Mouse (Mus musculus) layer of hippocampus, postnatal 10 days (tissue): Measurements from ENCODE around the gene Acap3. TPM values are rescaled to one million over a fixed set of nuclear protein-coding genes. Genes with fewer than 3 reads are reported as not detected.
A peak's percentile ranks its signal among the peaks of the same experiment; 100 is the strongest.

Experiments used
- DNase-seq, 2 experiments: peaks; one replicate each; pipeline ENCODE4 v3.0.0; 2021; ENCODE audit warnings: low spot score in 2 of 2
- total RNA-seq, 2 experiments: library from RNA; stranded (reverse); gene quantifications; 2 replicates each; pipeline ENCODE4 v1.2.3; 2021

Acap3 gene
- total RNA-seq, 2 experiments from 2014 or later, result 145 to 162 TPM

DNA sequence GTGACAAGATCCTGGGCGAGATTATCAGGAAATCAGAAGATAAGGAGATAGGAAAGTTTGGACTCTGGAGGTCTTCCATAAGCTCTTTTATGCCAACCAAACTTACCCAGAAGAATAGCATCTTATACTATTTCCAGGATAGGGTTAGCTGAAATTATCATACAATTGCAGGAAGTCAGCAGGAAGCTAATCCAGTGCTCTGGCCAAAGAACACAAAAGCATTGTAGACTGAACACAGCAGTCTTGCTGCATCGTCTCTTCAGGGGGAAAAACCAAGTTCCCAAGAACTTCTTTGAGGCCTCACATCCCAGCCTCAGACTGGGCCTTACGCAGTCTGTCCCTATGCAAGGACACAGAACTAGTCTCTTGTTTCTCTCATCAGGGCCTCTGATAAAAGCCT lies 8.0 kb upstream of the Acap3 start:
- no peak for DNase-seq

GRCm38 (mm10) chr4:155886330-155886729 lies 5.3 kb upstream of the Acap3 start:
- peak in 1 of 2 experiments; percentile 2 for DNase-seq

GRCm38 (mm10) chr4:155887674-155888073 lies 3.9 kb upstream of the Acap3 start:
- peak in 1 of 2 experiments; percentile 3 for DNase-seq

- peak in 1 of 2 experiments; percentile 3 for DNase-seq
These were observed 3.4 kb upstream of the Acap3 start for GRCm38 (mm10) chr4:155888181-155888580.

DNA sequence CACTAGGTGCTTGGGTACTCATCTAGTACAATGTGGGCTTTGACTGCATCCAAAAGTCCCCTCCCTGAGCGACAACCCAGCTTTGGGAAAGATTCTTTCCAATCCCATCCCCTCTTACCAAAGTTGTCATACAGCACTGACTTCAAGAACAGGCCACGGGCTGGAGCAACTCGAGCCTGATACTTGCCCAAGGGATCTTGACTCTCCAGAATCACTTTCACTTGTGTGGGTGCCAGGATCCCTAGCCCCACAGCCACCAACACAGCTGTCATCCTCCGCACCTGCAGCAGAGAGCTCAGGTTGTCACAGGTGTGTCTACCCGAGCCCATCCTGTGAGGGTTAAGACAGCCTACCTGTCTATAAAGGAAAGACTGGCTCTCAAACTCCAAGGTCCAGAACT lies 2.3 kb upstream of the Acap3 start:
- DNase-seq, result peak in 1 of 2 experiments; percentile 2

GRCm38 (mm10) chr4:155891011-155891471 lies 581 bp upstream of the Acap3 start:
- DNase-seq, result no peak

- peak; percentile 80 to 89 for DNase-seq
These were observed 395 bp downstream of the Acap3 start for GRCm38 (mm10) chr4:155892017-155892416.

DNA sequence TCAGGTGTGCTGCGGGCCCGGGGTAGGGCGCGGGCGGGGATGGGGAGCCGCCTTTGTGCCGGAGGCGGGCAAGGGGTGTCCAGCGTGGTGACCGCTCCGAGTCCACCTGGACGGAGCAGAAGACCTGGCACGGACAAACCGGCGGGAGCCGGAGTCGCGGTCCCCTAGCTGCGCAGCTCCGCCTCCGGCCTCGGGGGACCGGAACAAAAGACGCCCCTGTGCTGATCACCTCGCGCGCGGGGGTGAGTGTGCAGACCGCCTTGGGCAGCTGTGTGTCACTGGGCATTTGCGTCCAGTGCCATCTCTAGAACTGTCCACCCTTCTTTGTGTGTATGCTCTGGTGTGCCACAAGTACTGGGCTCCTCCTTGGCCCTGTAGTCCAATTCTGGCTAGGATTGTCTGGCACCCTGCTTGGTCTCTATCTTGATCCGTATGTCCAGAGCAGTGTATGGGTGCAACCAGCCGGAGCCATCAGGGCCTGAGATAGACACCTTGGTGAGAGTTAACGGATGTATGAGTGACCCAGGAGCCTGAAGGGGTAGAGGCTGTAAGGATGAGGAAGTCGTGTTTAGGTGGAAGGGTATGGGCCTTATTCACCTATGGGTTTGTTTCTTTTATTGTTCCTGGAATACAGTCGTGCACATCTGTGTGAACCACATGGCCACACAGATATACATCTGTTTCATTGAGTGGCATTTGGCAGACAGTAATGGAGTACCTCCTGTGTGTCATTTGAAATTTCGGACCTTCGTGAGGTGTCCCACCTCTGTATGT lies 1.0 kb downstream of the Acap3 start:
- peak in 1 of 2 experiments; percentile 37 for DNase-seq

- DNase-seq, result peak in 1 of 2 experiments; percentile 9
These were observed 1.6 kb downstream of the Acap3 start for GRCm38 (mm10) chr4:155893212-155893690.

DNA sequence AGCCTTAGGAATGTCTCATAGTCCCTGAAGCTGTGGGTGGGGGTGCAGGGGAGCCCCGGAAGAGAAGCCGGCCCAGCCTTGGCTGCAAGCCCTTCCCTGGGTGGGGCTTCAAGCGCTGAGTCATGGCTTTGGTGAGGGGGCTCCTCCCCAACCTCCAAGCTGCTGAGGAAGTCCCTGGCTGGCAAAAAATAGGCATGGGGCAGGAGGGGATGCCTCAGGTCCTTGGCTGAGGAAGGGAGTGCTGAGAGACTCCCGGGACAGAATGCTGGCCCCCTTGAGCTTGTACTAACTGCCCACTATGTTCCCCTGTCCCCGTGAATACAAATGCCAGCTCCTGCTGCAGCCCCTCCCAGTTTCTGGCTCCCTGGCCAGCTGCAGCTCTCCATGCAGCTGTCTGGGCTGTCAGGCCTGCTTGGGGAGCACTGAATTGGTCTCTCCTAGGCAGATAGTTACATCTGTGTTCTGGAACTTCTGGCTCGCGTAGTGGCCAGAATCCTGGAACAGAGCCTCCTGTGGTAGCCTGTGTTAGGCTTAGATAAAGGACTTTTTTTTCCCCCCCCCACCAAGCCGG lies 2.8 kb downstream of the Acap3 start:
- peak; percentile 69 to 76 for DNase-seq

- DNase-seq, result peak; percentile 82 to 85
These were observed 3.6 kb downstream of the Acap3 start for GRCm38 (mm10) chr4:155895216-155895615.

GRCm38 (mm10) chr4:155895826-155896225 lies 4.2 kb downstream of the Acap3 start:
- DNase-seq, result peak; percentile 6 to 15

DNA sequence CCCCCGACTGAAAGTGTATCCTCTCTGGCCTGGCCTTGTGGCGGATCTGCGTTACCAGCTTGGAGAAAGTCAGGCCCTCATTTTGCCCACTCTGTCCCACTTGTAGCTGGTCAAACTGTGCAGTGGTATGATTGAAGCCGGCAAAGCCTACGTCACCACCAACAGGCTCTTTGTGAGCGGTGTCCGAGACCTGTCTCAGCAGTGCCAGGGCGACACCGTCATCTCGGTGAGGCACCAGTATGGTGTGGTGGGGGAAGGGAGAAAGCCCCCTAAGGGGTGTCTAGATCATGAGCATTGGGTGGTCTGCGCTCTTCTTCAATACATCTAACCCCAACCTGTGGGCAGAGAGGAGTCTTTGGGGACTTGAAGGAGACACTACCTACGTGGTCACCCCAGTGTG lies 4.8 kb downstream of the Acap3 start:
- DNase-seq, result no peak

GRCm38 (mm10) chr4:155898318-155898717 lies 6.7 kb downstream of the Acap3 start:
- DNase-seq, result no peak

GRCm38 (mm10) chr4:155899355-155899754 lies 7.7 kb downstream of the Acap3 start:
- peak; percentile 3 to 11 for DNase-seq

DNA sequence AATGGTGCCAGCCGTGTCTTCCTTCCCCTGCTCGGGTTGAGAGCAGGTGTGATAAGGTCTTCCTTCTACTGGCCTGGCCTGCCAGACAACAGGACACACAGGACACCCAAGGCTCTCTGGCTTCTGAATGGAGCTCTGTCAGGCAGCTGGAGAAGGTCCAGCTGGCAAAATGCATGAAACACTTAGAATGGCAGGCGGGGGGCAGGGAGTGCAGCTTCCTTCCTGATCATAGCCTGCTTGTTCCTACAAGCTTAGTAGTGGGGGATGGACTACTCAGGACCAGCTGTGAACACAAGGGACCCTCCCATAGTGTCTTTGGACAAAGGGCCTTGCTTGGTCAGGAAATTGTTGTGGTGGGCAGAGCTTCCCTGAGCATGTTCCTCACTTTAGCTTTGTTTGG lies 9.6 kb downstream of the Acap3 start:
- peak; percentile 60 to 71 for DNase-seq

GRCm38 (mm10) chr4:155903246-155903645 lies 11.6 kb downstream of the Acap3 start:
- DNase-seq, result peak; percentile 3 to 9

GRCm38 (mm10) chr4:155904318-155905102 lies 12.9 kb downstream of the Acap3 start:
- DNase-seq, result peak; percentile 47 to 58

- DNase-seq, result peak in 1 of 2 experiments; percentile 6
These were observed 14.0 kb downstream of the Acap3 start for GRCm38 (mm10) chr4:155905634-155906033.

- peak; percentile 3 to 13 for DNase-seq
These were observed 14.5 kb downstream of the Acap3 start for GRCm38 (mm10) chr4:155906125-155906524.

DNA sequence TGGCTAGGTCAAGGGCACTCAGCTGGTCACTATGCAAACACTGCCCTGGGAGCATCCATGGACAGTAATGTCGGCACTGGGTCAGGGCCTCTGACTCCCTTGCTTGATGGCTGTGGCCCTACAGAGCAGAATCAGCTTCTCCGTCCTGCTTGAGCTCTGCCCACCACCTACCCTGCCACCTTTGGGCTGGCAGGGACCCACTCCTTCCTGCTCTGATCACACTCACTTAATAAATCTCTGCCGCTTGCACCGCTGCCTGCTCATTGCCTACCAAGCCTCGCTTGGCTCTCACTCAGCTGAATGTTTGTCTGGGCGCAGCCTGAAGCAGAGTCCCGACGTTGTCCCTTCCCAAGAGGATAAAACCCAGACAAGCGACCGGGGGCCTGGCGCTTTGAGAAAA lies 15.4 kb downstream of the Acap3 start:
- DNase-seq, result peak; percentile 4 to 11

DNA sequence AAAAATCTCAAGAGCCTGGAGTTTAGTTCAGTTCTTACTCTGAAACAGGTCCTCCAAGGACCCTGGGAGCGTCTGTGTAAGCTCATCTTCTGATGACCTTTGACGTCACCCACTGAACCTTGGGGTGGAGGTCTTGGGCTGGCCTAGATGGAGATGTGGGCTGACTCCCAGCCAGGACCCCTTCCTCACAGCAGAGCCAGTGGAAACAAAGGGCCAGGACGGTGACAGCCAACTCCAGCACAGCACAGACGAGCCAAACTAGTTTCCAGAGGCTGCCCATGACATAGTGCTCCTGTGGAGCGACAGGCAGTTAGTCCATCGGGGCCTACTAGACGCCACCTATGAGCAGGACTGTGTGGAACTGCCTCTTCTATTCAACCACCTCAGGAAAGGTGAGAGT lies 16.7 kb downstream of the Acap3 start:
- peak; percentile 7 to 15 for DNase-seq
